ENCODE assay signal across 8 mouse cellular contexts in genomic region chr5:23490797-23491196, GRCm38 (mm10). TPM values are rescaled to one million over a fixed set of nuclear protein-coding genes. Genes with fewer than 3 reads are reported as not detected.
DNase-seq lines count a peak whose midpoint lies in the region; ATAC-seq and TF ChIP-seq lines count a peak whose summit lies in the region.

No protein-coding gene starts in this region.

- TF ChIP-seq CTCF in liver, embryonic 14.5 days (IDR thresholded peaks at IDR 0.05; ENCODE audit: low read depth), result peak; percentile 56

- no peak overlapping the region for H3K9ac ChIP-seq in forebrain, embryonic 14.5 days (ENCODE audit: low read length)
- H3K9ac ChIP-seq in neural tube, embryonic 12.5 days, result no peak overlapping the region
- H3K9ac ChIP-seq in neural tube, embryonic 15.5 days (replicated peaks), result no peak overlapping the region
- no peak overlapping the region for H3K9ac ChIP-seq in liver, embryonic 14.5 days (replicated peaks)

- H3K4me2 ChIP-seq in forebrain, embryonic 14.5 days (ENCODE audit: low read length), result no peak overlapping the region
- H3K4me2 ChIP-seq in neural tube, embryonic 12.5 days (replicated peaks), result no peak overlapping the region
- H3K4me2 ChIP-seq in neural tube, embryonic 15.5 days, result no peak overlapping the region
- no peak overlapping the region for H3K4me2 ChIP-seq in liver, embryonic 14.5 days (ENCODE audit: low read depth)

- no peak overlapping the region for H3K27ac ChIP-seq in forebrain, embryonic 14.5 days (ENCODE audit: low read depth, low read length)
- no peak overlapping the region for H3K27ac ChIP-seq in forebrain, embryonic 10.5 days
- H3K27ac ChIP-seq in neural tube, embryonic 12.5 days, result no peak overlapping the region
- no peak overlapping the region for H3K27ac ChIP-seq in neural tube, embryonic 15.5 days (replicated peaks)
- H3K27ac ChIP-seq in liver, embryonic 14.5 days, result no peak overlapping the region

- TF ChIP-seq EP300 in liver, embryonic 14.5 days (IDR thresholded peaks at IDR 0.05; ENCODE audit: low read depth), result no peak

- H3K9me3 ChIP-seq in forebrain, embryonic 14.5 days (replicated peaks; ENCODE audit: control insufficient read depth, low read length), result no peaks in the 10 kb centered on the region
- H3K9me3 ChIP-seq in forebrain, embryonic 10.5 days, result no peaks in the 10 kb centered on the region
- H3K9me3 ChIP-seq in neural tube, embryonic 12.5 days, result no peaks in the 10 kb centered on the region
- no peaks in the 10 kb centered on the region for H3K9me3 ChIP-seq in neural tube, embryonic 15.5 days (replicated peaks)
- H3K9me3 ChIP-seq in liver, embryonic 14.5 days (ENCODE audit: control insufficient read depth, low read length), result no peaks in the 10 kb centered on the region

- ATAC-seq in forebrain, embryonic 14.5 days, result 0 out of 2 replicates have a peak, but pooled peaks have one; percentile 54
- peak; percentile 76; the same call in 1 of the 2 replicates for ATAC-seq in neural tube, embryonic 12.5 days (ENCODE audit: low FRiP score, low read depth)
- no peak for ATAC-seq in neural tube, embryonic 15.5 days (ENCODE audit: low FRiP score)
- 0 out of 2 replicates have a peak, but pooled peaks have one; percentile 51 for ATAC-seq in liver, embryonic 14.5 days (ENCODE audit: insufficient read depth)
- ATAC-seq in erythroblast, adult 5-6 weeks (replicated peaks; ENCODE audit: low FRiP score, poor library complexity, severe bottlenecking), result no peak; the same call in 1 of the 2 replicates

- WGBS in forebrain, embryonic 14.5 days, result 39% methylated on average over 2 of the region's 2 CpGs
- WGBS in forebrain, embryonic 10.5 days, result 59% methylated on average over 2 of the region's 2 CpGs
- 52% methylated on average over 2 of the region's 2 CpGs for WGBS in neural tube, embryonic 12.5 days
- 53% methylated on average over 2 of the region's 2 CpGs for WGBS in neural tube, embryonic 15.5 days
- WGBS in liver, embryonic 14.5 days (ENCODE audit: insufficient replicate concordance), result 37% methylated on average over 2 of the region's 2 CpGs

- H3K4me3 ChIP-seq in forebrain, embryonic 14.5 days (ENCODE audit: low read depth, low read length), result no peak overlapping the region
- no peak overlapping the region for H3K4me3 ChIP-seq in forebrain, embryonic 10.5 days
- no peak overlapping the region for H3K4me3 ChIP-seq in neural tube, embryonic 12.5 days
- H3K4me3 ChIP-seq in neural tube, embryonic 15.5 days (replicated peaks), result no peak overlapping the region
- H3K4me3 ChIP-seq in liver, embryonic 14.5 days (ENCODE audit: insufficient read depth in 1 of 2, low read depth in 2 of 2, low read length in 2 of 2), result no peak overlapping the region

- H3K36me3 ChIP-seq in forebrain, embryonic 14.5 days (ENCODE audit: control insufficient read depth, insufficient read depth, low read length), result peaks cover 82% of the 10 kb centered on the region
- peaks cover 96% of the 10 kb centered on the region for H3K36me3 ChIP-seq in forebrain, embryonic 10.5 days (replicated peaks)
- H3K36me3 ChIP-seq in neural tube, embryonic 12.5 days, result peaks cover 76% of the 10 kb centered on the region
- H3K36me3 ChIP-seq in neural tube, embryonic 15.5 days, result peaks cover 67% of the 10 kb centered on the region
- H3K36me3 ChIP-seq in liver, embryonic 14.5 days (replicated peaks; ENCODE audit: control insufficient read depth, insufficient read depth, low read depth), result peaks cover 71% of the 10 kb centered on the region

- no peaks in the 10 kb centered on the region for H3K4me1 ChIP-seq in forebrain, embryonic 14.5 days (ENCODE audit: control insufficient read depth, insufficient read depth, low read length)
- H3K4me1 ChIP-seq in forebrain, embryonic 10.5 days, result no peaks in the 10 kb centered on the region
- no peaks in the 10 kb centered on the region for H3K4me1 ChIP-seq in neural tube, embryonic 12.5 days
- no peaks in the 10 kb centered on the region for H3K4me1 ChIP-seq in neural tube, embryonic 15.5 days
- no peaks in the 10 kb centered on the region for H3K4me1 ChIP-seq in liver, embryonic 14.5 days (replicated peaks; ENCODE audit: control insufficient read depth in 2 of 2, insufficient read depth in 2 of 2, low read length in 1 of 2)

- H3K27me3 ChIP-seq in forebrain, embryonic 14.5 days (replicated peaks; ENCODE audit: control insufficient read depth, insufficient read depth, low read length), result no peaks in the 10 kb centered on the region
- no peaks in the 10 kb centered on the region for H3K27me3 ChIP-seq in forebrain, embryonic 10.5 days (ENCODE audit: poor library complexity, severe bottlenecking)
- no peaks in the 10 kb centered on the region for H3K27me3 ChIP-seq in neural tube, embryonic 12.5 days (replicated peaks)
- H3K27me3 ChIP-seq in neural tube, embryonic 15.5 days (replicated peaks), result no peaks in the 10 kb centered on the region
- no peaks in the 10 kb centered on the region for H3K27me3 ChIP-seq in liver, embryonic 14.5 days (ENCODE audit: control insufficient read depth, insufficient read depth, low read length)

- DNase-seq in forebrain, embryonic 14.5 days (ENCODE audit: low spot score), result peak; percentile 62
- no peak for DNase-seq in forebrain, embryonic 10.5 days (ENCODE audit: extremely low spot score, low spot score)
- no peak for DNase-seq in liver, embryonic 14.5 days (ENCODE audit: low read depth in 3 of 3, low spot score in 3 of 3)
- peak; percentile 29 for DNase-seq in thymus, postnatal 4 days
- DNase-seq in frontal cortex, postnatal 25 days (ENCODE audit: low spot score in 2 of 2), result no peak

RNA-seq across cellular contexts. Expression of gene Kmt2e, which starts 56.6 kb away (rescaled TPM):
- polyA plus RNA-seq in forebrain, embryonic 14.5 days (2014; fragmentation: Nextera tagmentation; extraction: Ambion mirVana), result 131 and 154 TPM in 2 replicates
- polyA plus RNA-seq in forebrain, embryonic 10.5 days (2016; fragmentation: Nextera tagmentation; extraction: Ambion mirVana), result 85.8 and 86.1 TPM in 2 replicates
- polyA plus RNA-seq in neural tube, embryonic 12.5 days (2016; fragmentation: Nextera tagmentation; extraction: Ambion mirVana), result 142 and 145 TPM in 2 replicates
- 137 and 147 TPM in 2 replicates for polyA plus RNA-seq in neural tube, embryonic 15.5 days (2015; fragmentation: Nextera tagmentation; extraction: Ambion mirVana)
- 5.7 and 8.0 TPM in 2 replicates for polyA plus RNA-seq in liver, embryonic 14.5 days (2012; rRNA removed)
- polyA plus RNA-seq in liver, embryonic 14.5 days (2014; fragmentation: Nextera tagmentation; extraction: Ambion mirVana), result 24.7 and 25.0 TPM in 2 replicates
- 54.5 and 85.1 TPM in 2 replicates for total RNA-seq in erythroblast, adult 5-6 weeks (2015; ENCODE audit: low replicate concordance)
- total RNA-seq in erythroblast, adult 5-6 weeks (2017; ENCODE audit: low replicate concordance), result 70.8 and 88.7 TPM in 2 replicates

Comparison
In these comparisons a context has a peak if more than half of its experiments do, and no peak if none do; other contexts are left out.
1. ATAC-seq: peak in forebrain, embryonic 14.5 days (single experiment), neural tube, embryonic 12.5 days (single experiment) and liver, embryonic 14.5 days (single experiment); none in neural tube, embryonic 15.5 days (single experiment) and erythroblast, adult 5-6 weeks (single experiment).
2. DNase-seq: peak in forebrain, embryonic 14.5 days (single experiment) and thymus, postnatal 4 days (single experiment); none in forebrain, embryonic 10.5 days (single experiment), liver, embryonic 14.5 days (0 of 3) and frontal cortex, postnatal 25 days (0 of 2).